Mouse (Mus musculus) ES-E14 (cell line): ENCODE data around the gene Gbx1. TPM values are rescaled to one million over a fixed set of nuclear protein-coding genes. Genes with fewer than 3 reads are reported as not detected.

Source experiments
- DNase-seq: peaks from one replicate; pipeline ENCODE4 v3.0.0-alpha.2; 2013; ENCODE audit warnings: low read depth, low spot score
- H3K27ac ChIP-seq: 2 replicates; pipeline ENCODE4 v1.5.1; 2012; ENCODE audit warnings: low read depth, mild to moderate bottlenecking, low read length, moderate library complexity, mixed read lengths; ENCODE audit not compliant: poor library complexity, insufficient read depth, severe bottlenecking
- H3K36me3 ChIP-seq: 2 replicates; pipeline ENCODE4 v1.6.1; 2012; ENCODE audit warnings: mild to moderate bottlenecking, low read length, moderate library complexity, mixed read lengths; ENCODE audit not compliant: control insufficient read depth, poor library complexity, insufficient read depth, severe bottlenecking
- H3K4me1 ChIP-seq, 2 experiments: fragments of 150-350 bp in 1 of 2; sonication (generic) in 1 of 2; 2 replicates each; pipeline ENCODE4 v1.6.1; 2012; ENCODE audit warnings: low read length in 2 of 2, mild to moderate bottlenecking in 1 of 2, mixed read lengths in 1 of 2; ENCODE audit not compliant: control insufficient read depth in 2 of 2, insufficient read depth in 2 of 2, poor library complexity in 1 of 2
- H3K4me3 ChIP-seq, 2 experiments: fragments of 150-350 bp in 1 of 2; sonication (generic) in 1 of 2; 2 replicates each; pipeline ENCODE4 v1.5.1; 2012; ENCODE audit warnings: low read length in 2 of 2, low read depth in 1 of 2, mild to moderate bottlenecking in 1 of 2, mixed read lengths in 1 of 2; ENCODE audit not compliant: insufficient read depth in 1 of 2, poor library complexity in 1 of 2, severe bottlenecking in 1 of 2
- H3K9ac ChIP-seq: 2 replicates; pipeline ENCODE4 v1.6.1; 2012; ENCODE audit warnings: low read depth, mild to moderate bottlenecking, low read length, mixed read lengths; ENCODE audit not compliant: poor library complexity, insufficient read depth, severe bottlenecking
- H3K9me3 ChIP-seq: fragments of 150-350 bp; sonication (generic); 2 replicates; pipeline ENCODE4 v1.6.1; 2012; ENCODE audit warnings: low read depth, mild to moderate bottlenecking, low read length; ENCODE audit not compliant: control insufficient read depth, insufficient read depth
- HCFC1 ChIP-seq: IDR thresholded peaks from 2 replicates; pipeline ENCODE4 v1.6.1; 2012; ENCODE audit warnings: low read length, inconsistent platforms, borderline replicate concordance; ENCODE audit not compliant: insufficient read depth
- MAFK ChIP-seq: IDR thresholded peaks from 2 replicates; pipeline ENCODE4 v1.6.1; 2014; ENCODE audit warnings: mild to moderate bottlenecking, low read depth, low read length, inconsistent platforms; ENCODE audit not compliant: insufficient read depth
- ZC3H11A ChIP-seq: IDR thresholded peaks from 2 replicates; pipeline ENCODE4 v1.6.1; 2012; ENCODE audit warnings: low read depth, mild to moderate bottlenecking, inconsistent platforms, low read length, borderline replicate concordance
- in situ Hi-C, 2 experiments: fragments of 600-800 bp; cut with MboI; formaldehyde crosslinking; loops; one replicate each; pipeline ENCODE4 v1.15.1; 2025; ENCODE audit warnings: low sequenced_read_pairs in 2 of 2, inconsistent platforms in 1 of 2; ENCODE audit not compliant: unreplicated experiment in 2 of 2
- total RNA-seq: library from RNA; depleted of rRNA; stranded (reverse); fragments of 300-350 nt; gene quantifications from 2 replicates; pipeline ENCODE4 v1.2.3, GENCODE M21; 2012; rRNA removed

Gene Gbx1
- total RNA-seq, 1 experiment, result 0.40 TPM

DNA sequence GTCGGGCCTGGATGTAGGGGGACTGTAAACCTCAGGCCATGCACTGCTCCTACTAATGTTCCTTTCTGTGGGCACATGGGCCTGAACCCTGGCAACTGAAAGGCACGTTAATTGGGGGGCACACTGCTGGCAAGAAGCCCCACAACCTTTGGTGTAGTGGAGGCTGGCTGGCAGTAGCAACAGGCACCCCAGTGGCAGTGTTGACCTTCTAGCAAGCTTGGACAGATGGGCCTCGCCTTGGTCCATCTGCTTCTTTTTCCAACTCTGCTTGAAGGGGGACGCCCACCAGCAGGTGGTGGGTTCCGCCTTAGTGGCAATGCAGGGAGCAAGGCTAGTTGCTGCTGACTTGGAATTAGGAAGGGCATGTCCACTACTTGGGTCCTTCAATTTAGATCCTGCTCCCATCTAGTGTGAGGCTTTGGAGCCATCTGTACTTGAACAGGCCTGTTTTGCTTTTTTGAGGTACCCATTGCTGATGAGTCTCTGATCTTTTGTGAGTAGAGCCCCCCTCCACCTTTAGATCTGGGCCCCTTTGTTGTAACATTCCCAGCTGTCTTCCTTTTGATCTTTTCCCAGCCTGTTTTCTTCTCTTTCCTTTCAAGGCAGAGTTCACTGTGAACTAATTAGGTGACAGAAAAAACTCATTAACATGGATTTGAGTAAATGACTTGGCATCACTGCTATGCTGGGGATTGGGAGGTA is 73.6 kb downstream of the Gbx1 start:
- Histone ChIP-seq H3K36me3 (no peaks in the 10 kb centered on the region; the same call in 1 of the 2 replicates), H3K9ac (peak overlapping the region; percentile 86; the same call in 1 of the 2 replicates), H3K4me3 (peak overlapping the region; percentile 89 to 92), H3K9me3 (no peaks in the 10 kb centered on the region), H3K27ac (no peak overlapping the region), H3K4me1 (peaks cover 3 to 18% of the 10 kb centered on the region in 2 experiments; a peak in 2 of 4 replicates)
- TF ChIP-seq HCFC1, result no peak
- no peak for TF ChIP-seq MAFK
- TF ChIP-seq ZC3H11A, result no peak
- in situ Hi-C loops, result loop anchor here in 1 of 2 experiments (5.0 kb wide), 1 partner anchor 36 kb away; no protein-coding TSS in a partner anchor
- no peak for DNase-seq

Other genes starting within 250 kb of the Gbx1 start
- gene Kcnh2, start 175.6 kb downstream of the Gbx1 start, total RNA-seq, result 6.5 and 7.7 TPM in 2 replicates
- gene Nos3, start 162.4 kb downstream of the Gbx1 start, total RNA-seq, result 2.2 and 5.8 TPM in 2 replicates
- 3.7 and 8.2 TPM in 2 replicates for gene Atg9b, start 135.1 kb downstream of the Gbx1 start, total RNA-seq
- gene Abcb8, start 133.5 kb downstream of the Gbx1 start, total RNA-seq, result 46.5 and 70.5 TPM in 2 replicates
- gene Asic3, start 113.8 kb downstream of the Gbx1 start, total RNA-seq, result 0.40 and 0.90 TPM in 2 replicates
- 17.8 and 23.4 TPM in 2 replicates for gene Cdk5, start 103.7 kb downstream of the Gbx1 start, total RNA-seq
- gene Slc4a2, start 103.4 kb downstream of the Gbx1 start, total RNA-seq, result 30.4 and 31.5 TPM in 2 replicates
- 70.4 and 111 TPM in 2 replicates for gene Fastk, start 81.9 kb downstream of the Gbx1 start, total RNA-seq
- gene Tmub1, start 79.3 kb downstream of the Gbx1 start, total RNA-seq, result 7.8 and 11.5 TPM in 2 replicates
- 50.1 and 51.2 TPM in 2 replicates for gene Agap3, start 75.0 kb downstream of the Gbx1 start, total RNA-seq
- 0.18 and 0.53 TPM in 2 replicates for gene Asb10, start 13.8 kb upstream of the Gbx1 start, total RNA-seq
- 0.13 and 0.21 TPM in 2 replicates for gene 4931409K22Rik, start 29.6 kb upstream of the Gbx1 start, total RNA-seq
- gene Abcf2, start 50.3 kb upstream of the Gbx1 start, total RNA-seq, result 139 and 171 TPM in 2 replicates
- 23.0 and 23.7 TPM in 2 replicates for gene Chpf2, start 59.5 kb upstream of the Gbx1 start, total RNA-seq
- 4.9 and 8.5 TPM in 2 replicates for gene Smarcd3, start 97.2 kb upstream of the Gbx1 start, total RNA-seq
- gene Nub1, start 158.3 kb upstream of the Gbx1 start, total RNA-seq, result 39.9 and 47.7 TPM in 2 replicates
- 2.5 and 9.5 TPM in 2 replicates for gene Wdr86, start 203.5 kb upstream of the Gbx1 start, total RNA-seq
- 1.2 and 2.1 TPM in 2 replicates for gene Crygn, start 230.8 kb upstream of the Gbx1 start, total RNA-seq